Mouse (Mus musculus) liver, adult 2 months (tissue): ENCODE results near the gene Mre11a.

Source experiments
- CTCF ChIP-seq: fragments of 200-500 bp; IDR thresholded peaks from 2 replicates; pipeline ENCODE4 v1.5.1; 2011; ENCODE audit warnings: low read depth, low read length, control low read depth
- POLR2A ChIP-seq: fragments of 200-500 bp; IDR thresholded peaks from 2 replicates; pipeline ENCODE4 v1.6.1; 2011; ENCODE audit warnings: low read length, control low read depth; ENCODE audit not compliant: insufficient read depth; ENCODE audit errors: extremely low read depth

DNA sequence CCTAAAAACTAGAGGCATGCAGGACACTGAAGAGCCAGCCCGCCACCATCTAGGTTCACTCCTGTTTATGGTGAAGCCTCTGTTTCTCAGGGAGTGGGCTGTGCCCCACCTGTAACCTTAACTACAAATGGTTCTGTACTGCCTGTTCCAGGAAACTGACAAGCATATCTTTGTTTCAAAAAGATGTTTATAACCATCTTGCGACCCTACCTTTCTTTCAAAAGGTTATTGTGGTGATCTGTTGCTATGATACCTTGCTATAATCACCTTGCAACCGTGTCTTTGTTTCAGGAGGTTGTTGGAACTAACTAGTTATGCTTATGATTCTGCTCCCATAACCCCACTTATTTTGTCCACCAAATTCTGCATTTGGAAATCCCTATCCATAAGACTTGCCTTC, 59.4 kb downstream of the Mre11a start:
- TF ChIP-seq CTCF, result no peak
- no peak for TF ChIP-seq POLR2A
